14 mouse cellular contexts compared by ENCODE assay signal in the genomic region with DNA sequence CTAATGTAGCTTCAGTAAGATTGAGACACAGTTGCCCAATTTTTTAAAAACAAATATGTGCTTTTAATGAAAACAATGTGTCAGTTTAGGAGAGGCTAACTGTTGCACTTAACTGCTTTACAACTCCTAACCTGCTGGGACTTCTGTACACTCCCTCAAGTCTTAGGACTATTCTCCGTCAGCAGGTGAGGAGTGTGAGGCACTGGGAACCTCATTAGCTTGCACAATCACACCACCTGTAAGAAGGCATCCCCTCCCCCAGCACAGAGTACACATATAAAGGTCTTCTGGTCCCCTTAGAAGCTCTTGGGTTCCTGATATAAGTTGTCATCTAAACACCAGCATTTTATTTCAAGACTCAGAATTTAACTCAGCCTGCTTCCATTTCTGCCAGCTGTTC.
"Had no signal": no experiment of that assay in that cellular context is flagged by ENCODE, and none has a peak within 500 bp of the region (broad histone marks: within the 10 kb centered on the region; RNA-seq: fewer than 3 reads in every experiment).

No protein-coding gene starts in this region.

- H3K36me3 ChIP-seq: limb, embryonic 15.5 days; liver, embryonic 12.5 days; lung, embryonic 15.5 days; midbrain, embryonic 12.5 days; neural tube, embryonic 13.5 days; stomach, embryonic 15.5 days had no signal

- H3K4me3 ChIP-seq: limb, embryonic 15.5 days; liver, embryonic 12.5 days; lung, embryonic 15.5 days; midbrain, embryonic 12.5 days; neural tube, embryonic 13.5 days; stomach, embryonic 15.5 days had no signal

- H3K9me3 ChIP-seq: limb, embryonic 15.5 days; liver, embryonic 12.5 days; lung, embryonic 15.5 days; midbrain, embryonic 12.5 days; neural tube, embryonic 13.5 days; stomach, embryonic 15.5 days had no signal

- DNase-seq: kidney, postnatal 25 days; layer of hippocampus, adult 9-11 months; left cerebral cortex, postnatal 4 days; retina, postnatal 1 day; right cerebral cortex, postnatal 4 days; spleen, adult 18-20 months; thymus, postnatal 4 days had no signal

- H3K27me3 ChIP-seq: limb, embryonic 15.5 days; liver, embryonic 12.5 days; lung, embryonic 15.5 days; neural tube, embryonic 13.5 days; stomach, embryonic 15.5 days had no signal

- ATAC-seq: liver, embryonic 12.5 days; midbrain, embryonic 16.5 days had no signal

- H3K4me2 ChIP-seq: limb, embryonic 15.5 days; liver, embryonic 12.5 days; lung, embryonic 15.5 days; midbrain, embryonic 12.5 days; neural tube, embryonic 13.5 days had no signal

- H3K27ac ChIP-seq: limb, embryonic 15.5 days; liver, embryonic 12.5 days; lung, embryonic 15.5 days; midbrain, embryonic 12.5 days; neural tube, embryonic 13.5 days; stomach, embryonic 15.5 days had no signal

- H3K9ac ChIP-seq: limb, embryonic 15.5 days; liver, embryonic 12.5 days; lung, embryonic 15.5 days; midbrain, embryonic 12.5 days; neural tube, embryonic 13.5 days; stomach, embryonic 15.5 days had no signal
